Comparison of ENCODE assay signal across 8 mouse cellular contexts in genomic region chr7:65213216-65213925, GRCm38 (mm10). TPM values are rescaled to one million over a fixed set of nuclear protein-coding genes. Genes with fewer than 3 reads are reported as not detected.
DNase-seq lines count a peak whose midpoint lies in the region; ATAC-seq and TF ChIP-seq lines count a peak whose summit lies in the region.

No protein-coding gene starts in this region.

- H3K9ac ChIP-seq in embryonic facial prominence, embryonic 11.5 days (replicated peaks; ENCODE audit: low read length), result no peak overlapping the region

- no peak overlapping the region for H3K27ac ChIP-seq in embryonic facial prominence, embryonic 11.5 days (replicated peaks; ENCODE audit: low read depth, low read length)
- no peak overlapping the region for H3K27ac ChIP-seq in thymus, adult 2 months (ENCODE audit: control insufficient read depth, insufficient read depth, low read length)

- intact Hi-C loops in heart, postnatal 36 days (cut with DNase I), result loop anchor here (10.0 kb wide), 1 partner anchor 301 kb away; no protein-coding TSS in a partner anchor

- H3K9me3 ChIP-seq in embryonic facial prominence, embryonic 11.5 days (replicated peaks; ENCODE audit: control insufficient read depth, low read length), result no peaks in the 10 kb centered on the region

- H3K27me3 ChIP-seq in embryonic facial prominence, embryonic 11.5 days (ENCODE audit: control insufficient read depth, insufficient read depth, low read length), result no peaks in the 10 kb centered on the region
- no peaks in the 10 kb centered on the region for H3K27me3 ChIP-seq in thymus, adult 2 months (ENCODE audit: control insufficient read depth, insufficient read depth, low read length)

- no peak for TF ChIP-seq CTCF in thymus, adult 2 months (IDR thresholded peaks at IDR 0.05; ENCODE audit: borderline replicate concordance, control insufficient read depth, extremely low read depth, insufficient read depth, low read length, poor library complexity)

- ATAC-seq in embryonic facial prominence, embryonic 11.5 days (replicated peaks; ENCODE audit: insufficient number of reproducible peaks, low FRiP score, low TSS enrichment, low read depth), result no peak
- ATAC-seq in megakaryocyte-erythroid progenitor cell, adult 5-6 weeks (replicated peaks; ENCODE audit: low FRiP score, low TSS enrichment, poor library complexity, severe bottlenecking), result no peak

- TF ChIP-seq POLR2A in thymus, adult 2 months (IDR thresholded peaks at IDR 0.05; ENCODE audit: control insufficient read depth, extremely low read depth, insufficient read depth, low read length, poor library complexity), result no peak

- H3K4me3 ChIP-seq in embryonic facial prominence, embryonic 11.5 days (ENCODE audit: low read depth, low read length), result no peak overlapping the region
- H3K4me3 ChIP-seq in thymus, adult 2 months (ENCODE audit: control insufficient read depth, insufficient read depth, low read length), result no peak overlapping the region

- no peak overlapping the region for H3K4me2 ChIP-seq in embryonic facial prominence, embryonic 11.5 days (ENCODE audit: low read depth, low read length)

- DNase-seq in heart, adult 8-10 months (ENCODE audit: low spot score), result peak; percentile 6
- DNase-seq in heart, postnatal 36 days, result no peak
- DNase-seq in embryonic facial prominence, embryonic 11.5 days (ENCODE audit: low spot score), result peak; percentile 57
- DNase-seq in kidney, adult 8-10 months, result peak; percentile 4 to 7
- peak; percentile 90 for DNase-seq in lung, postnatal 36 days
- DNase-seq in thymus, postnatal 10 days (ENCODE audit: low spot score in 2 of 2), result no peak
- no peak for DNase-seq in thymus, adult 2 months

- no peaks in the 10 kb centered on the region for H3K36me3 ChIP-seq in embryonic facial prominence, embryonic 11.5 days (replicated peaks; ENCODE audit: control insufficient read depth, insufficient read depth, low read depth, low read length)
- H3K36me3 ChIP-seq in thymus, adult 2 months (ENCODE audit: control insufficient read depth, insufficient read depth, low read length), result no peaks in the 10 kb centered on the region

- H3K4me1 ChIP-seq in embryonic facial prominence, embryonic 11.5 days (ENCODE audit: control insufficient read depth, insufficient read depth, low read length), result no peaks in the 10 kb centered on the region
- H3K4me1 ChIP-seq in thymus, adult 2 months (replicated peaks; ENCODE audit: control insufficient read depth, insufficient read depth, low read length), result no peaks in the 10 kb centered on the region

- WGBS in embryonic facial prominence, embryonic 11.5 days, result 75% methylated on average over 14 of the region's 14 CpGs
- 90% methylated on average over 14 of the region's 14 CpGs for WGBS in thymus, adult 2 months

RNA-seq across cellular contexts. Expression of gene Fam189a1, which starts 57.0 kb away (rescaled TPM):
- total RNA-seq in heart, adult 8-10 months (2022), result not detected
- not detected for total RNA-seq in heart, postnatal 36 days (2021)
- 0.88 and 1.2 TPM in 2 replicates for polyA plus RNA-seq in embryonic facial prominence, embryonic 11.5 days (2014; fragmentation: Nextera tagmentation; extraction: Ambion mirVana)
- 1.6 and 1.9 TPM in 2 replicates for polyA plus RNA-seq in thymus, adult 2 months (2012; rRNA removed)
- not detected in 2 replicates for total RNA-seq in megakaryocyte-erythroid progenitor cell, adult 5-6 weeks (2014; fragmentation: Nextera tagmentation)
- total RNA-seq in megakaryocyte-erythroid progenitor cell, adult 5-6 weeks (2017), result not detected in 2 replicates

Comparison
In these comparisons a context has a peak if more than half of its experiments do, and no peak if none do; other contexts are left out.
1. DNase-seq: peak in heart, adult 8-10 months (single experiment), embryonic facial prominence, embryonic 11.5 days (single experiment), kidney, adult 8-10 months (2 of 2) and lung, postnatal 36 days (single experiment); none in heart, postnatal 36 days (0 of 2), thymus, postnatal 10 days (0 of 2) and thymus, adult 2 months (single experiment).